Mouse (Mus musculus): ENCODE data around the gene Grwd1. TPM values are rescaled to one million over a fixed set of nuclear protein-coding genes. Genes with fewer than 3 reads are reported as not detected.

Grwd1 gene
- polyA plus RNA-seq, 1 experiment from 2014 or later: 33.5 TPM

DNA sequence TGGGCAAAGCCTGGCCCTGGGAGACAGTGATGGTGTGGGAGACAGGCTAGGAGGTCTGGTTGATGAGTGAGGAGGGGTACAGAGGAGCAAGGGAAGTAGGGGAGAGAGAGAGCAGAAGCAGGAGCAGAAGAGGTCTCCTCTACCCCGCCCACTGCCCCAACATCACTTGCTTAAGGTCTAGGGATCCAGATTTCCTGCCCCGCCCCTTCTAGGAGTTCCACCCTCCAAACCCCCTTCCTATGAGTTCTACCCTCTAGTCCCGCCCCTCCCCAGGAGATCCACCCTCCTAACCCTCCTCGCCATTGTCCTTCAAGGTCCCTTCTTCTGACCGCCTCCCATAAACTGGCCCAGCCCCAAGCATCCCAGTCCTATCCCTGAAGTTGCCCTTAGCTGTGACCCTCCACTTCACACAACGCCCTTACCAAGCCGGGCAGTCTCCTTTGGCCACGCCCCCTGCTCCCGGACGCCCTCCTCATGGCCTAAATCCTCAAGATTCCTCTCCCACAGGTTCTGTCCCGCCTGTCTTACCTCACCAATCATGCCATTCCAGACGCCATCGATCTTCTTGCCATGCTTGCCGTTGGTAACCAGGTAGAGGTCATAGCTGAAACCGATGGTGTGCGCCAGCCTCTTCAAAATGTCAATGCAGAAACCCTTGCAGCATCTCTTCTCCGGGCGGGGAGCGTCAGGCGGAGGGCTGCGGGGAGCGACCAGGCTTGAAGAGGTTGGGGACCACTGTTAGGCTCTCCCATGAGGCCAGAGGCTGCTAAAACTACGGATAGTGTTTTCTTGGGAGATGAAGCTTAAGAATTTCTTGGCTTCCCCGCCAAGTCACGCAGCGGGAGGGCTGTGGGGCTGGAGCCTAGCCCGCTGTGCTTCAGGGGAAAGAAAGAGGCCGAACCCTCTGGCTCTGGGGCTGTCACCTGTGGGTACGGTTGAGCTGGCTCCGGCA is 26.5 kb upstream of the Grwd1 start:
- H3K36me3 ChIP-seq (ENCODE audit: control insufficient read depth, insufficient read depth, low read length): no peaks in the 10 kb centered on the region
- H3K9me3 ChIP-seq (ENCODE audit: control insufficient read depth, low read length): no peaks in the 10 kb centered on the region
- peaks cover 0 to 9% of the 10 kb centered on the region in 2 experiments; a peak in 3 of 4 replicates for H3K4me1 ChIP-seq (ENCODE audit: control insufficient read depth in 2 of 2, insufficient read depth in 2 of 2, low read length in 2 of 2)
- H3K27me3 ChIP-seq (ENCODE audit: control insufficient read depth, insufficient read depth, low read length): peaks cover 35% of the 10 kb centered on the region
- ATAC-seq (ENCODE audit: insufficient number of reproducible peaks, insufficient read depth, low FRiP score, low read depth): 0 out of 2 replicates have a peak, but pooled peaks have one; percentile 7
- H3K4me3 ChIP-seq (ENCODE audit: control insufficient read depth in 1 of 2, insufficient read depth in 1 of 2, low read depth in 1 of 2, low read length in 2 of 2): peak overlapping the region; percentile 37 to 39
- under 1% methylated on average over 29 of the region's 30 CpGs for WGBS
- no peak overlapping the region for H3K27ac ChIP-seq (replicated peaks in 1 of 2; ENCODE audit: control insufficient read depth in 1 of 2, insufficient read depth in 1 of 2, low read depth in 2 of 2, low read length in 2 of 2)
- peak overlapping the region; percentile 67 for H3K4me2 ChIP-seq (ENCODE audit: low read length)
- H3K9ac ChIP-seq (ENCODE audit: low read length): peak overlapping the region; percentile 22

DNA sequence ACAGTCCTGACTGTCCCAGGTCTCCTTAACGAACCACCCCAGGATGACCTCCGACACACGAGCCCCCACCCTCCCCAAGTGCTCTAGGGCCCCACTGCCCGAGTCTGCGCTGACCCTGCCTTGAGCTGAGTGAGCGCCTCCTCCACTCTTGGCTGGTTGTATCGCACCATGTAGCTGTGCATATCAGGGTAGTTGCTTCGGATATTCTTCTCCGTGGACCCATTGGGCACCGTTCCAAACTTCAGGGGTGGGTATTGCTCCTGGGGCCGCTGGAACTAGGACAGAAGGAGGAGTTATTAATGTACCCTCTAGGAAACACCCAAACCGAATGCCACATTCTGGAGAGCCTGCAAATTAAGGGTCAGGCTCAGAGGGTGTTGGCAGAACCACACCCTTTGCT is 22.3 kb upstream of the Grwd1 start:
- 78% methylated on average over 12 of the region's 12 CpGs for whole genome bisulfite sequencing
- Histone ChIP-seq H3K9ac (ENCODE audit: low read length) (no peak overlapping the region), H3K4me2 (ENCODE audit: low read length) (no peak overlapping the region), H3K4me1 (ENCODE audit: control insufficient read depth in 2 of 2, insufficient read depth in 2 of 2, low read length in 2 of 2) (peaks cover 0 to 9% of the 10 kb centered on the region in 2 experiments; a peak in 3 of 4 replicates), H3K9me3 (ENCODE audit: control insufficient read depth, low read length) (no peaks in the 10 kb centered on the region), H3K4me3 (ENCODE audit: control insufficient read depth in 1 of 2, insufficient read depth in 1 of 2, low read depth in 1 of 2, low read length in 2 of 2) (no peak overlapping the region), H3K27ac (replicated peaks in 1 of 2; ENCODE audit: control insufficient read depth in 1 of 2, insufficient read depth in 1 of 2, low read depth in 2 of 2, low read length in 2 of 2) (no peak overlapping the region), H3K27me3 (ENCODE audit: control insufficient read depth, insufficient read depth, low read length) (peaks cover 26% of the 10 kb centered on the region), H3K36me3 (ENCODE audit: control insufficient read depth, insufficient read depth, low read length) (no peaks in the 10 kb centered on the region)
- no peak for ATAC-seq (ENCODE audit: insufficient number of reproducible peaks, insufficient read depth, low FRiP score, low read depth)

DNA sequence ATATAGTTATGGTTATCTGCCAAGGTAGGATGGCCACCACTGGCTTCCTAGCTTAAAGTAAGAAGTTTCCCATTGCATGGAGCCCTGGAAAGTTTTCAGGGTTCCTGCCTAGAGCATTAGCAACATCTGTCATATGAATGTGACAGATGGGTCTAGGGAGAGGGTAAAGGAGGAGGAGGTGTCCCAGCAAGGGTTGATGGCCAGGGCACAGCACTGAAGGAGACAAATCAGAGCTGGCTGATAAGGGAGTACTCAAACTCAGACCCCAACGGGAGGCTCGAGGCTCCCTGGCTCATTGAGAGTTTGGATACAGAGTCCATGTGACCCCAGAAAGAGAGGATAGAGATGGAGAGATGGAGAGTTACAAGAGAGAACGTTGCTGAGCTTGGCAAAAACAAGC is 19.9 kb upstream of the Grwd1 start:
- Histone ChIP-seq H3K4me3 (ENCODE audit: control insufficient read depth in 1 of 2, insufficient read depth in 1 of 2, low read depth in 1 of 2, low read length in 2 of 2) (no peak overlapping the region), H3K4me1 (ENCODE audit: control insufficient read depth in 2 of 2, insufficient read depth in 2 of 2, low read length in 2 of 2) (no peaks in the 10 kb centered on the region), H3K27ac (replicated peaks in 1 of 2; ENCODE audit: control insufficient read depth in 1 of 2, insufficient read depth in 1 of 2, low read depth in 2 of 2, low read length in 2 of 2) (no peak overlapping the region), H3K27me3 (ENCODE audit: control insufficient read depth, insufficient read depth, low read length) (peaks cover 14% of the 10 kb centered on the region), H3K9me3 (ENCODE audit: control insufficient read depth, low read length) (no peaks in the 10 kb centered on the region), H3K9ac (ENCODE audit: low read length) (no peak overlapping the region), H3K36me3 (ENCODE audit: control insufficient read depth, insufficient read depth, low read length) (no peaks in the 10 kb centered on the region), H3K4me2 (ENCODE audit: low read length) (no peak overlapping the region)
- no peak for ATAC-seq (ENCODE audit: insufficient number of reproducible peaks, insufficient read depth, low FRiP score, low read depth)
- WGBS: 43% methylated on average over 3 of the region's 3 CpGs

DNA sequence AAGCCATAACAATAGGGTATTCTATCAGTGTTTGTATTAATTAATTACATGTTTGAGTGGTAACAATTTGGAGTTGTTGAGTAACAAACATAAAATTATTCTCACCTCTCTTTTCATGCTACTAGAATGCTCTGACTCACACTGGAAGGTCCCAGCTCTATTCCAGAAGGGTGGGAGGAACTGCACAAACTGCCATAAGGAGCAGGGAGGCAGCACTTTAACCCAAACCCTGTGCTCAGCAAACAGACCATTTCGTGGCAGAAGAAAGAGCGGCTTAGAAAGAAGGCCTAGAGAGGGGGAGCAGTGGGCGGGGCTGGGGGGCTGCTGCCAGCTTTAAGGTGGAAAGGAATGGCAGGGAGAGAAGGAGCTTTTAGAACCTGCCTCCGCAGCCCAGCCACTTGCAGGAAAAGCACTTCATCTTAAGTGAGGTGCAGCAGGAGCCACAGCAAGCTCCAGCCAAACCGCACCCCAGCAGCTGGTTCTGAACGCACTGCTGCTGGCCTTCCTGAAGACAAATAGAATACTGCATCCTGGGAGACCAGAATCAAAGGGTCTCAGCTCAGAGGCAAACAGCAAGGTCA is 17.8 kb upstream of the Grwd1 start:
- WGBS: 23% methylated on average over 6 of the region's 6 CpGs
- no peaks in the 10 kb centered on the region for H3K4me1 ChIP-seq (ENCODE audit: control insufficient read depth in 2 of 2, insufficient read depth in 2 of 2, low read length in 2 of 2)
- no peak overlapping the region for H3K27ac ChIP-seq (replicated peaks in 1 of 2; ENCODE audit: control insufficient read depth in 1 of 2, insufficient read depth in 1 of 2, low read depth in 2 of 2, low read length in 2 of 2)
- no peak overlapping the region for H3K4me2 ChIP-seq (ENCODE audit: low read length)
- no peak overlapping the region for H3K4me3 ChIP-seq (ENCODE audit: control insufficient read depth in 1 of 2, insufficient read depth in 1 of 2, low read depth in 1 of 2, low read length in 2 of 2)
- ATAC-seq (ENCODE audit: insufficient number of reproducible peaks, insufficient read depth, low FRiP score, low read depth): no peak
- peaks cover 18% of the 10 kb centered on the region for H3K27me3 ChIP-seq (ENCODE audit: control insufficient read depth, insufficient read depth, low read length)
- H3K9ac ChIP-seq (ENCODE audit: low read length): no peak overlapping the region
- H3K36me3 ChIP-seq (ENCODE audit: control insufficient read depth, insufficient read depth, low read length): no peaks in the 10 kb centered on the region
- H3K9me3 ChIP-seq (ENCODE audit: control insufficient read depth, low read length): no peaks in the 10 kb centered on the region

DNA sequence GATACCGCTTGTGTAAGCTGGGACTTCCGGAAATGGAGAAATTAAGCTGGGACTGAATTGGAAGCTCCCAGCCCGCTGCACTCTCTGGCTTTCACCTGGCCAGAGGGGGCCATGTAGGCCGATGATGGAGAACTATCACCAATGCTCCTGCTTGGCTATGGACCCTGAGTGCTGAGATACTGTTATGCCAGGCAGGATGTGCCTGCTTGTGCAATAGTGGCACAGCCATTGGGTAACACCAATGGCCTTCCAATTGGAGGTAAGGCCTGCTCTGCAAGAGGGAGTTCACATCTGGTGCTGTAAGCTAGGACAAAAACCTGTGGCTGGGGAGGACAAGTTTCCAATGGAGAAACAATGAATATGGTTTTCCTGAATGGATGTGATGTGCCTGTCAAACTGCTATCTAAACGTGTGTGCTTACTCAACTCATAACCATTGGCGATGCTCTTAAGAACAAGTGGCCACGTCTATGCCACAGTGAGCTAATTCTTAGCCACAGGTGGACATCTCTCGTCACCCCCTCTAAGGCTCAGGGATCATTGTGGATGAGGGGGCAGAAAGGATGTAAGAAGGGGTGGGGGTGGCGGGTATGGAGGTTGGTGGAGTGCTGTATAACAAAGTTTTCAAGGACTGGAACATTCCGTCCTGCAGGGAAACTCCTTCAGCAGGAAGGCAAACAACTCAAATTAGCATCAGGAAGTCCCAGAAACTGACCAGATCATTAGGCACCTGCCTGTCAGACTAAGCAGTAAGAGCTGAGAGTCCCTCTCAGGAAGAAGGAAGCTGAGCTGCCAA is 12.4 kb upstream of the Grwd1 start:
- no peaks in the 10 kb centered on the region for H3K9me3 ChIP-seq (ENCODE audit: control insufficient read depth, low read length)
- no peak for ATAC-seq (ENCODE audit: insufficient number of reproducible peaks, insufficient read depth, low FRiP score, low read depth)
- peaks cover 17% of the 10 kb centered on the region for H3K27me3 ChIP-seq (ENCODE audit: control insufficient read depth, insufficient read depth, low read length)
- no peak overlapping the region for H3K4me3 ChIP-seq (ENCODE audit: control insufficient read depth in 1 of 2, insufficient read depth in 1 of 2, low read depth in 1 of 2, low read length in 2 of 2)
- no peak overlapping the region for H3K4me2 ChIP-seq (ENCODE audit: low read length)
- H3K9ac ChIP-seq (ENCODE audit: low read length): no peak overlapping the region
- no peak overlapping the region for H3K27ac ChIP-seq (replicated peaks in 1 of 2; ENCODE audit: control insufficient read depth in 1 of 2, insufficient read depth in 1 of 2, low read depth in 2 of 2, low read length in 2 of 2)
- no peaks in the 10 kb centered on the region for H3K4me1 ChIP-seq (ENCODE audit: control insufficient read depth in 2 of 2, insufficient read depth in 2 of 2, low read length in 2 of 2)
- 79% methylated on average over 10 of the region's 10 CpGs for WGBS
- no peaks in the 10 kb centered on the region for H3K36me3 ChIP-seq (ENCODE audit: control insufficient read depth, insufficient read depth, low read length)

DNA sequence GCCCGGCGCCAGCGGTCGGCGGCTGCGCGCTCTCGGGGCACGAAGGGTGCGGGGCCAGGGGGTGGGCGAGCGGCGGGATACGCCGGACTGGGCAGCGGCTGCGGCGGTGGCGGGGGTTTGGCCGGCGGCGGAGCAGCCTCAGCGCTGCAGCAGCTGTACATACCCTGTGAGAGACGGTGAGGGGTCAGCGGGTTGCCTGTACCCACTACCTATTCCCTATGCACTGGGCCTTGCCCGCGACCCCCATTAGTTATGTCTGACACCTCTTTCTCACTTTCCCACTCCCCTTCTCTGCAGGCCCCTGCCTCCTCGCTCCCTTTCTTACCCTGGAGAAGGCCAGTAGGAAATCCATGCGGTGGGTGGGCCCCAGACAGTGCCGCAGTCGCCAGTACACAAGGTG is 3.2 kb upstream of the Grwd1 start:
- peak overlapping the region; percentile 41; the same call in 1 of the 2 replicates for H3K9ac ChIP-seq (ENCODE audit: low read length)
- no peak for ATAC-seq (ENCODE audit: insufficient number of reproducible peaks, insufficient read depth, low FRiP score, low read depth)
- no peak overlapping the region for H3K27ac ChIP-seq (replicated peaks in 1 of 2; ENCODE audit: control insufficient read depth in 1 of 2, insufficient read depth in 1 of 2, low read depth in 2 of 2, low read length in 2 of 2)
- peaks cover 3 to 20% of the 10 kb centered on the region in 2 experiments; a peak in 3 of 4 replicates for H3K4me1 ChIP-seq (ENCODE audit: control insufficient read depth in 2 of 2, insufficient read depth in 2 of 2, low read length in 2 of 2)
- peak overlapping the region; percentile 66 for H3K4me2 ChIP-seq (ENCODE audit: low read length)
- H3K4me3 ChIP-seq (ENCODE audit: control insufficient read depth in 1 of 2, insufficient read depth in 1 of 2, low read depth in 1 of 2, low read length in 2 of 2): peak overlapping the region; percentile 45
- WGBS: 1% methylated on average over 27 of the region's 31 CpGs
- 0 out of 2 replicates have a peak, but pooled peaks cover 3% of the 10 kb centered on the region for H3K9me3 ChIP-seq (ENCODE audit: control insufficient read depth, low read length)
- H3K27me3 ChIP-seq (ENCODE audit: control insufficient read depth, insufficient read depth, low read length): peaks cover 51% of the 10 kb centered on the region
- peaks cover 7% of the 10 kb centered on the region for H3K36me3 ChIP-seq (ENCODE audit: control insufficient read depth, insufficient read depth, low read length)

DNA sequence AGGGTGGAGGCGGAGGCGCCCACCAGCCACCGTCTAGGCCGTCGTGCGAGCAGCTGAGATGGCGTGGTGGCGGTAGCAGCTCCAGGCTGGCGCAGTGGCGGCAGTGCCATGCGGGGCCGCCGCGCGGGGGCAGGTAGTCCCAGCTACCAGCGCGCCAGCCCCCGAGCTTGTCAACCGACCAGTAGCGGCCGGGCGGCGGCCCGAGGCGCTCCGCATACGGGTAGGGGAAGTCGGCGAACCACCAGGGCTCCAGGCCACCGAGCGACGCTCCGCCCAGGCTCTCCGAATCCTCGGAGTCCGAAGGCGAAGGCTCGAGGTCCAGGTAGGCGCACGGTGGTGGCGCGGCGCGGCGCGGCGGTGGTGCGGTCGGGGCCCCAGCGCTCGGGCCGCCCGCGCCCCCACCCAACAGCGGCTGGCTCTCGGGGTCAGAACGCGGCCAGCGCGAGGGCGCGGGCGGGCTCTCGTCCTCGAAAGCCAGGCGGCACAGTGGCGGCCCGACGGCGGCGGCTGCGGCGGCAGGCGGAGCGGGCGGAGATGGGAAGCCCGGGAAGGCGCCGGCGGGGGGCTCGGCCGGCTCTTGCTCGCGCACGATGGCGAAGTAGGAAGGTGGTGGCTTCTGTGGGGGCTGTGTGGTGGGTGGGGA is 2.5 kb upstream of the Grwd1 start:
- ATAC-seq (ENCODE audit: insufficient number of reproducible peaks, insufficient read depth, low FRiP score, low read depth): no peak
- H3K9ac ChIP-seq (ENCODE audit: low read length): peak overlapping the region; percentile 41; the same call in 1 of the 2 replicates
- H3K36me3 ChIP-seq (ENCODE audit: control insufficient read depth, insufficient read depth, low read length): peaks cover 13% of the 10 kb centered on the region
- H3K9me3 ChIP-seq (ENCODE audit: control insufficient read depth, low read length): 0 out of 2 replicates have a peak, but pooled peaks cover 3% of the 10 kb centered on the region
- peak overlapping the region; percentile 66 for H3K4me2 ChIP-seq (ENCODE audit: low read length)
- peaks cover 51% of the 10 kb centered on the region for H3K27me3 ChIP-seq (ENCODE audit: control insufficient read depth, insufficient read depth, low read length)
- H3K4me3 ChIP-seq (ENCODE audit: control insufficient read depth in 1 of 2, insufficient read depth in 1 of 2, low read depth in 1 of 2, low read length in 2 of 2): peak overlapping the region; percentile 45
- WGBS: under 1% methylated on average over 74 of the region's 86 CpGs
- H3K27ac ChIP-seq (replicated peaks in 1 of 2; ENCODE audit: control insufficient read depth in 1 of 2, insufficient read depth in 1 of 2, low read depth in 2 of 2, low read length in 2 of 2): no peak overlapping the region
- H3K4me1 ChIP-seq (ENCODE audit: control insufficient read depth in 2 of 2, insufficient read depth in 2 of 2, low read length in 2 of 2): peaks cover 3 to 20% of the 10 kb centered on the region in 2 experiments; a peak in 3 of 4 replicates

Measured in heart, embryonic 14.5 days (tissue).